Mouse (Mus musculus) forebrain, embryonic 10.5 days (tissue): Measurements from ENCODE around the gene Acly. TPM values are rescaled to one million over a fixed set of nuclear protein-coding genes. Genes with fewer than 3 reads are reported as not detected.
"Not testable (repeated sequence)": the region's sequence is repeated elsewhere in the genome, so short reads cannot be mapped to it uniquely, and the experiment has no call there.

ENCODE experiments used
- DNase-seq: peaks from one replicate; pipeline ENCODE4 v3.0.0-alpha.2; 2017; ENCODE audit warnings: low spot score; ENCODE audit errors: extremely low spot score
- H3K27ac ChIP-seq: fragments of 300-500 bp; sonication (generic); 2 replicates; pipeline ENCODE4 v1.5.1; 2016; ENCODE audit warnings: mild to moderate bottlenecking
- H3K27me3 ChIP-seq: fragments of 300-500 bp; sonication (generic); 2 replicates; pipeline ENCODE4 v1.6.1; 2016; ENCODE audit warnings: mild to moderate bottlenecking; ENCODE audit not compliant: poor library complexity, severe bottlenecking
- H3K36me3 ChIP-seq: fragments of 300-500 bp; sonication (generic); replicated peaks from 2 replicates; pipeline ENCODE4 v1.6.1; 2016; ENCODE audit warnings: mild to moderate bottlenecking, moderate library complexity
- H3K4me1 ChIP-seq: fragments of 300-500 bp; sonication (generic); 2 replicates; pipeline ENCODE4 v1.6.1; 2016
- H3K4me3 ChIP-seq: fragments of 300-500 bp; sonication (generic); 2 replicates; pipeline ENCODE4 v1.5.1; 2016; ENCODE audit warnings: mild to moderate bottlenecking, moderate library complexity
- H3K9me3 ChIP-seq: fragments of 300-500 bp; sonication (generic); 2 replicates; pipeline ENCODE4 v1.6.1; 2016; ENCODE audit warnings: mild to moderate bottlenecking, moderate library complexity
- WGBS: fragments of 180-500 bp; shearing (Covaris S2); methylation state at CpG from one replicate; pipeline ENCODE4 v1.1.7; 2016; 5-methylcytosine and 5-hydroxymethylcytosine counted together
- polyA plus RNA-seq: library from polyadenylated mRNA; unstranded; fragments of >200 nt; fragmentation: Nextera tagmentation; extraction: Ambion mirVana; gene quantifications from 2 replicates; pipeline ENCODE4 v1.2.1, GENCODE M21; 2016

The Acly gene
- polyA plus RNA-seq, 1 experiment from 2014 or later = 294 TPM

GRCm38 (mm10) chr11:100540966-100541365 is 13.2 kb upstream of the Acly start:
- H3K27me3 ChIP-seq = peaks cover 38% of the 10 kb centered on the region
- H3K9me3 ChIP-seq = no peaks in the 10 kb centered on the region
- no peak for DNase-seq
- no peak overlapping the region for H3K27ac ChIP-seq
- H3K4me1 ChIP-seq = peaks cover 16% of the 10 kb centered on the region
- no peaks in the 10 kb centered on the region for H3K36me3 ChIP-seq
- no peak overlapping the region for H3K4me3 ChIP-seq
- WGBS = 72% methylated on average over 6 of the region's 6 CpGs

GRCm38 (mm10) chr11:100536466-100536865 is 8.7 kb upstream of the Acly start:
- peaks cover 73% of the 10 kb centered on the region for H3K27me3 ChIP-seq
- no peak for DNase-seq
- peaks cover 10% of the 10 kb centered on the region for H3K4me1 ChIP-seq
- no peaks in the 10 kb centered on the region for H3K36me3 ChIP-seq
- H3K27ac ChIP-seq = no peak overlapping the region
- no peak overlapping the region for H3K4me3 ChIP-seq
- H3K9me3 ChIP-seq = peaks cover 4% of the 10 kb centered on the region; the same call in 1 of the 2 replicates

- H3K9me3 ChIP-seq = peaks cover 4% of the 10 kb centered on the region; the same call in 1 of the 2 replicates
- H3K27ac ChIP-seq = no peak overlapping the region
- peaks cover 78% of the 10 kb centered on the region for H3K27me3 ChIP-seq
- no peaks in the 10 kb centered on the region for H3K36me3 ChIP-seq
- peaks cover 10% of the 10 kb centered on the region for H3K4me1 ChIP-seq
- WGBS = 71% methylated on average over 1 of the region's 1 CpGs
- no peak overlapping the region for H3K4me3 ChIP-seq
- DNase-seq = no peak
These were observed 8.2 kb upstream of the Acly start for GRCm38 (mm10) chr11:100535996-100536395.

DNA sequence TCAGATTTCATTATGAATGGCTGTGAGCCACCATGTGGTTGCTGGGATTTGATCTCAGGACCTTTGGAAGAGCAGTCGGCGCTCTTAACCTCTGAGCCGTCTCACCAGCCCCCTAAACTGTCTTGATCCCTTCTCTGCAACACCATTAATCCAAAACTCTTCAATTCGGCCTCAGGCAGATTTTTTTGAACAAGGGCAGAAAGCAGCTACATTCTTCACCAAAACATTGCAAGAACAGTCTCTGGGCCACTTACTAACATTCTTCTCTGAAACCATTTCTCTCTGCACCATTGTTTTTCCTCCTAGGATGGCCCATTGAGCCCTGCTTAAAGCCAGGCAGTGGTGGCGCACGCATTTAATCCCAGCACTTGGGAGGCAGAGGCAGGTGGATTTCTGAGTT is 7.0 kb upstream of the Acly start:
- H3K36me3 ChIP-seq, H3K4me3 ChIP-seq, H3K9me3 ChIP-seq, DNase-seq, H3K4me1 ChIP-seq, H3K27ac ChIP-seq: not testable (repeated sequence)
- 81% methylated on average over 6 of the region's 6 CpGs for WGBS
- H3K27me3 ChIP-seq = peaks cover 88% of the 10 kb centered on the region

DNA sequence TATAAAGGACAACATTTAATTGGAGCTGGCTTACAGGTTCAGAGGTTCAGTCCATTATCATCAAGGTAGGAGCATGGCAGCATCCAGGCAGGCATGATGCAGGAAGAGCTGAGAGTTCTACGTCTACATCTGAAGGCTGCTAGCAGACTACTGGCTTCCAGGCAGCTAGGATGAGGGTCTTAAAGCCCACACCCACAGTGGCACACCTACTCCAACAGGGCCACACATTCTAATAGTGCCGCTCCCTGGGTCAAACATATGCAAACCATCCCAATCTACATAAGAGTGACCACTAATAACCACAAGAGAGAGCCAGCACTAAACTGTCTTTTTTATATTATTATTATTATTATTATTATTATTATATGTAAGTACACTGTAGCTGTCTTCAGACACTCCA is 6.6 kb upstream of the Acly start:
- not testable (repeated sequence) for H3K9me3 ChIP-seq, DNase-seq, H3K4me3 ChIP-seq, H3K36me3 ChIP-seq, H3K4me1 ChIP-seq, H3K27ac ChIP-seq
- 75% methylated on average over 2 of the region's 2 CpGs for WGBS
- H3K27me3 ChIP-seq = peaks cover 92% of the 10 kb centered on the region

DNA sequence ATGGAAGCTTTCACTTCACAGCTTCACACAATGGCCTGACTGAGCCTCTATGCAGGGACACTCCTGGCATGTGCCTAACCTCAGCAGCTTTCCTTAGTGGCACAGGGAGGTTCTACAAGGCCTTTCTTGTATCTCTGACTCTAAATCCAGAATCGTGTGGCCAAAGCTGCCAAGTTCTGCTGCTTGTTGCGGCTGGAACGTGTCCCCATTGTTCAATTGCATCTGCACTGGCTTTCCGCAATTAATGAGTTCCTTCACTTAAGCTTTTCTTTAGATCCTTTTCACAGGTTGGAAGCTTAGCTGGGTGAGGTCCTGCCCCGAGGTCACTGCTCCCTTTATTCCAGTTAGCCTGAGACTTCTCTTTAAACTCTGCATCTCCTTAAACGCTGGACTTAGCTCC is 6.1 kb upstream of the Acly start:
- WGBS = 30% methylated on average over 6 of the region's 6 CpGs
- H3K27ac ChIP-seq = no peak overlapping the region
- H3K27me3 ChIP-seq = peaks cover 92% of the 10 kb centered on the region
- no peaks in the 10 kb centered on the region for H3K36me3 ChIP-seq
- H3K4me3 ChIP-seq = no peak overlapping the region
- DNase-seq = no peak
- peaks cover 10% of the 10 kb centered on the region for H3K4me1 ChIP-seq
- H3K9me3 ChIP-seq = peaks cover 4% of the 10 kb centered on the region; the same call in 1 of the 2 replicates

GRCm38 (mm10) chr11:100528375-100529165 is 770 bp upstream of the Acly start:
- no peak for DNase-seq
- peak overlapping the region; percentile 93 for H3K4me3 ChIP-seq
- H3K27me3 ChIP-seq = peaks cover 49% of the 10 kb centered on the region
- peaks cover 20% of the 10 kb centered on the region for H3K36me3 ChIP-seq
- H3K9me3 ChIP-seq = 0 out of 2 replicates have a peak, but pooled peaks cover 4% of the 10 kb centered on the region
- H3K27ac ChIP-seq = peak overlapping the region; percentile 97
- peaks cover 43% of the 10 kb centered on the region for H3K4me1 ChIP-seq
- 19% methylated on average over 19 of the region's 19 CpGs for WGBS

GRCm38 (mm10) chr11:100527066-100527457 is 738 bp downstream of the Acly start:
- H3K9me3 ChIP-seq = no peaks in the 10 kb centered on the region
- WGBS = under 1% methylated on average over 26 of the region's 26 CpGs
- H3K27ac ChIP-seq = peak overlapping the region; percentile 97
- H3K36me3 ChIP-seq = peaks cover 35% of the 10 kb centered on the region
- peaks cover 34% of the 10 kb centered on the region for H3K27me3 ChIP-seq
- H3K4me1 ChIP-seq = peaks cover 42% of the 10 kb centered on the region
- H3K4me3 ChIP-seq = peak overlapping the region; percentile 93
- peak; percentile 74 for DNase-seq

DNA sequence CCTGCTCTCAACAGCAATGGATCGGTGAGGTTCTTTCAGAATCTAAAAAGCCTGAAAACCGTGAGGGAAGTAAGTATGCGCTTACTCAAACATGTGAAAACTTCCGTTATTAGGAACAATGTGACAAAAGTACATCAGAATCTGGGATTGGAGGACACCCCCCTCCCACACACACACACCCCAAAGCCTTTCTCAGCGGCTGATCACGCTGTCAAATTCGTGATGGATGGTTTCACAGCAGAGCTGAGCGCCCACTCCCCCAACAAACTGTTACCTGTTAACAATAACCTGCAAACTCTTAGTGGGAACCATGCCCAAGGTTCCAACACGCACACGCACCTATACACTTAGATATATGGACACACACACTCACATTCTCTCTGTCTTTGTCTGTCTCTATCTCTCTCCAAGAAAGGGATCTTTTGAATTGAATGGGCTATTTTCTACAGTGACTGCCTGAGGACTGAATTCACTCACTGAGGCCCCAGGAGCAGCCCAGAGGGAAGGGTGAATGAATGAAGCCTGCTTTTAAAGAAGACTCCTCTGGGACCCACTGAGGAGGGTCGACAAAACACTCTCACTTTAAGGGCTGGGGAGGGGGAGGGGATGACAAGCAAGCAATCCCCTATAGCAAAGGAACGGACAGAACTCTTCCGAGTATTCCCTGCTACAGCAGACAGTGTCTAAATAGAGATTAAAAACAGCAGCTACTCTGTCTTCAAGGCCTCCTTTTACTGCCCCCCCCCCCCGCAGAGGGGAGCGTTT is 1.6 kb downstream of the Acly start:
- peaks cover 26% of the 10 kb centered on the region for H3K27me3 ChIP-seq
- peak overlapping the region; percentile 97 for H3K27ac ChIP-seq
- peaks cover 42% of the 10 kb centered on the region for H3K4me1 ChIP-seq
- no peak for DNase-seq
- peaks cover 43% of the 10 kb centered on the region for H3K36me3 ChIP-seq
- peak overlapping the region; percentile 93 for H3K4me3 ChIP-seq
- 8% methylated on average over 15 of the region's 15 CpGs for WGBS
- no peaks in the 10 kb centered on the region for H3K9me3 ChIP-seq

DNA sequence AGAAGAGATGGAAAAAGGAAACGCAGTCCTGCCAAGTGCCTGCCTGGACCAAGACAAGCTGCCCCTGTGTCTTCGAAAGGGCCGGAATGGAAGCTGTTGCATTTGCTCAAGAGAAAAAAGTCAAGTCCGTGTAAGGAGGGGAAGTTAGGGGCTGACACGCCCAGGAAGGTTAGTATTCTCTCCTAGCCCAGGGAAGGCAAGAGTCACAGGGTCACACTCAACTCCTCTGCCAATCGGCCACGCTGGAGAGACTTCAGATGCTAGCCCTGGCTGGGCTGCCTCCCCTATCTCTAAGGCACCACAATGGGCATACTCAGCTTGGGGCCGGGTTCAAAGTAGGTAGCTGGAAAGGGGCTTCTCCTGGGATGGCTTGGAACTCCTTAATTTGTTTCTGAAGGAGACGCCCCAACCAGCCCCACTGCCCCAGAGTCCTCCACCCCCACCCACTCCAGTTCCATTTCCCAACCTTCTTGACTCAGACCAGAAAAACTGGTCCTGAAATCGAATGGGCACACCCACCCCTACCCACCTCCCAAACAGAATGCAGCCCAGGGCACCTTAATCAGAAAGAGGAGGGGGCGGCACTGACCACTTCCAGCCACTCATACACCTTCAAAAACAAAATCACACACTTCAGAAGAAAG is 2.7 kb downstream of the Acly start:
- Histone ChIP-seq H3K4me1 (peaks cover 42% of the 10 kb centered on the region), H3K27me3 (peaks cover 15% of the 10 kb centered on the region), H3K27ac (no peak overlapping the region; the same call in 1 of the 2 replicates), H3K9me3 (no peaks in the 10 kb centered on the region), H3K36me3 (peaks cover 54% of the 10 kb centered on the region), H3K4me3 (peak overlapping the region; percentile 93)
- DNase-seq = no peak
- 60% methylated on average over 11 of the region's 11 CpGs for WGBS

DNA sequence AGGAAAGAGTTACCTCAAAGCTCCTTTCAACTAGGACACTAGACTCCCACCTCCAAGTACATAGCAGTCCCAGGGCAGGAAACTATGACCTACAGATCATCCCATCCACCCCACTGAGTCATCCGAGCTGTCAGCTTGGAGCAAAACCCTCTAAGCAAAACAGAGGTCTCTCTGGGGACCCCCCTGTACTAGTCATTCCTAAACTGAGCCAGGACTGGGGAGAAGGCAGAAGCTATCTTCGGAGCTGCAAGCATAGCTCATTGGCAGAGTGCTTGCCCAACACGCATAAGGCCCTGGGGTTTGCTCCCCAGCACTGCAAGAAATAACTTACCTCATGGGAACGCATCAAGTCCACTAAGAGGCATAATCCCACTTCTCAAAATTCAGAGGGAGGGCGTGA is 3.4 kb downstream of the Acly start:
- Histone ChIP-seq H3K27me3 (peaks cover 9% of the 10 kb centered on the region), H3K9me3 (no peaks in the 10 kb centered on the region), H3K27ac (no peak overlapping the region), H3K36me3 (peaks cover 62% of the 10 kb centered on the region), H3K4me3 (peak overlapping the region; percentile 93; the same call in 1 of the 2 replicates), H3K4me1 (peaks cover 42% of the 10 kb centered on the region)
- DNase-seq = no peak
- WGBS = 92% methylated on average over 5 of the region's 5 CpGs

- 91% methylated on average over 15 of the region's 15 CpGs for WGBS
- peaks cover 18% of the 10 kb centered on the region for H3K4me1 ChIP-seq
- H3K36me3 ChIP-seq = peaks cover 97% of the 10 kb centered on the region
- H3K27ac ChIP-seq = no peak overlapping the region
- DNase-seq = no peak
- H3K4me3 ChIP-seq = no peak overlapping the region
- H3K9me3 ChIP-seq = no peaks in the 10 kb centered on the region
- H3K27me3 ChIP-seq = no peaks in the 10 kb centered on the region
These were observed 7.0 kb downstream of the Acly start for GRCm38 (mm10) chr11:100520838-100521237.
